Mouse (Mus musculus): ENCODE measurements at regions not wholly inside any gene's neighbourhood (a gene's known extent, or its start where the extent isn't known, plus 50 kb on each side); places are given as distances from the start of the nearest gene placed in this dataset.

GRCm38 (mm10) chrX:49377067-49377466, 86.7 kb upstream of the Arhgap36 start:
- TF ChIP-seq CTCF (IDR thresholded peaks at IDR 0.05; ENCODE audit: low read depth) = peak; percentile 63
- TF ChIP-seq EP300 (optimal IDR thresholded peaks at IDR 0.05) = no peak

Measured in stomach, postnatal 0 days (tissue).